Mouse (Mus musculus) kidney, postnatal 14 days (tissue): ENCODE results near the gene Cln5.

Source experiments
- DNase-seq: peaks from one replicate; pipeline ENCODE4 v3.0.0; 2022; ENCODE audit warnings: mixed read lengths

Cln5 gene

GRCm38 (mm10) chr14:103112606-103113363 lies 42.8 kb downstream of the Cln5 start:
- DNase-seq: peak; percentile 34

DNA sequence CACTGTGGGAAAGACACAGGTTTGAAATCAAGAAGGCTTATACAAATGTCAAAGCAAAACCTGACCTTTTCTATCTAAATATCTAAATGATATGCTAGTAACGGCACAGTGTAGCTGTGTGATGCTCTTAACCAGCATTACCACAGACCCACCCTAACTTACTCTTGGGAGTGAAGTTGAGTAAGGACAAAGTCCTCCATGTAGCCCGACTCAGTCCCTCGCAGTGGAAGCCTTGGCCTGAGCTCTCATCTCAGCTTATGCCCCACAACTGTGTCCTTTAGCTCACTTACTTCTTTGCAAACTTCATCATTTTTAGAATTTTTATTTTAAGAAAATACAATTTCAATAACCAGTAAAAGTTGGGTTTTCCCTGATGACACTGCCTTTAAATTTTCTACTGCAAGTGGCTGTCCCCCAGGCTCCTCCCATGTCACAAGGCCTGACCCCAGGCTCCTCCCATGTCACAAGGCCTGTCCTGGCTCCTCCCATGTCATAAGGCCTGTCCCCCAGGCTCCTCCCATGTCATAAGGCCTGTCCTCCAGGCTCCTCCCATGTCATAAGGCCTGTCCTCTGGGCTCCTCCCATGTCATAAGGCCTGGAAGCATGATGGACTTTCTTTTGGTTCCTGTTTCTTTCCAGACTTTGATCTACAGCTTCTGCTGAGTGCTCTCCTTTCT lies 45.1 kb downstream of the Cln5 start:
- DNase-seq: no peak

DNA sequence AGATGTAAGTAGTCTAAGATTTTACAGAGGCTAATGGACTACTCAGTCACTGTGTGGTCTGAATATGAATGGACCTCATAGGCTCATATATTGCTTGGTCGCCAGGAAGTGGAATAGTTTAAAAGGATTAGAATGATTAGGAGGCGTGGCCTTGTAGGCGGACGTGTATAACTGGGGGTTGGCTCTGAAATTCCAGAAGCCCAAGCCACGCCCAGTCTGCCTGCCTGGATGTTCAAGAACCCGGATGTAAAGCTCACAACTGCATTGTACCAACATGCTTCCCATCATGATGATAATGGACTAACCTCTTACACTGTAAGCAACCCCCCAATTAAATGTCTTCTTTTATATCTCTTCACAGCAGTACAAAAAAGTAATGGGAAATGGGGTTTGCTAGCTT lies 55.7 kb downstream of the Cln5 start:
- no peak for DNase-seq
